Mouse (Mus musculus) embryonic facial prominence, embryonic 11.5 days (tissue): ENCODE results near the gene Polr3c. TPM values are rescaled to one million over a fixed set of nuclear protein-coding genes. Genes with fewer than 3 reads are reported as not detected.
A peak's percentile ranks its signal among the peaks of the same experiment; 100 is the strongest.

Experiments used
- ATAC-seq: fragments of 200-750 bp; cut with Nextera tagmentation; replicated peaks from 2 replicates; pipeline ENCODE4 v1.8.0; 2017; ENCODE audit warnings: low read depth; ENCODE audit not compliant: insufficient number of reproducible peaks, low FRiP score, low TSS enrichment
- DNase-seq: peaks from one replicate; pipeline ENCODE4 v3.0.0-alpha.2; 2015; ENCODE audit warnings: low spot score
- H3K27ac ChIP-seq: fragments of 300-500 bp; sonication (generic); replicated peaks from 2 replicates; pipeline ENCODE4 v1.5.1; 2014; ENCODE audit warnings: mild to moderate bottlenecking, low read depth, low read length, control low read depth
- H3K27me3 ChIP-seq: fragments of 300-500 bp; sonication (generic); 2 replicates; pipeline ENCODE4 v1.6.1; 2014; ENCODE audit warnings: mild to moderate bottlenecking, low read length, moderate library complexity, mixed read lengths; ENCODE audit not compliant: control insufficient read depth, insufficient read depth
- H3K36me3 ChIP-seq: fragments of 300-500 bp; sonication (generic); replicated peaks from 2 replicates; pipeline ENCODE4 v1.6.1; 2014; ENCODE audit warnings: low read depth, mild to moderate bottlenecking, low read length, moderate library complexity, mixed read lengths; ENCODE audit not compliant: control insufficient read depth, insufficient read depth
- H3K4me1 ChIP-seq: fragments of 300-500 bp; sonication (generic); 2 replicates; pipeline ENCODE4 v1.6.1; 2014; ENCODE audit warnings: low read length, mixed read lengths; ENCODE audit not compliant: control insufficient read depth, insufficient read depth
- H3K4me2 ChIP-seq: fragments of 300-500 bp; sonication (generic); 2 replicates; pipeline ENCODE4 v1.6.1; 2014; ENCODE audit warnings: low read depth, mild to moderate bottlenecking, control low read depth, low read length, moderate library complexity
- H3K4me3 ChIP-seq: fragments of 300-500 bp; sonication (generic); 2 replicates; pipeline ENCODE4 v1.5.1; 2014; ENCODE audit warnings: low read depth, low read length, control low read depth
- H3K9ac ChIP-seq: fragments of 300-500 bp; sonication (generic); replicated peaks from 2 replicates; pipeline ENCODE4 v1.6.1; 2014; ENCODE audit warnings: mild to moderate bottlenecking, control low read depth, low read length
- H3K9me3 ChIP-seq: fragments of 300-500 bp; sonication (generic); replicated peaks from 2 replicates; pipeline ENCODE4 v1.6.1; 2016; ENCODE audit warnings: mild to moderate bottlenecking, low read length, inconsistent platforms, mixed read lengths; ENCODE audit not compliant: control insufficient read depth
- WGBS: fragments of 180-500 bp; shearing (Covaris S2); extraction: QIAGEN DNeasy Blood & Tissue Kit; methylation state at CpG from one replicate; pipeline ENCODE4 v1.1.7; 2014; 5-methylcytosine and 5-hydroxymethylcytosine counted together
- polyA plus RNA-seq: library from polyadenylated mRNA; unstranded; fragments of >200 nt; fragmentation: Nextera tagmentation; extraction: Ambion mirVana; gene quantifications from 2 replicates; pipeline ENCODE4 v1.2.1, GENCODE M21; 2014

Gene Polr3c
- polyA plus RNA-seq, 1 experiment from 2014 or later, result 35.9 TPM

DNA sequence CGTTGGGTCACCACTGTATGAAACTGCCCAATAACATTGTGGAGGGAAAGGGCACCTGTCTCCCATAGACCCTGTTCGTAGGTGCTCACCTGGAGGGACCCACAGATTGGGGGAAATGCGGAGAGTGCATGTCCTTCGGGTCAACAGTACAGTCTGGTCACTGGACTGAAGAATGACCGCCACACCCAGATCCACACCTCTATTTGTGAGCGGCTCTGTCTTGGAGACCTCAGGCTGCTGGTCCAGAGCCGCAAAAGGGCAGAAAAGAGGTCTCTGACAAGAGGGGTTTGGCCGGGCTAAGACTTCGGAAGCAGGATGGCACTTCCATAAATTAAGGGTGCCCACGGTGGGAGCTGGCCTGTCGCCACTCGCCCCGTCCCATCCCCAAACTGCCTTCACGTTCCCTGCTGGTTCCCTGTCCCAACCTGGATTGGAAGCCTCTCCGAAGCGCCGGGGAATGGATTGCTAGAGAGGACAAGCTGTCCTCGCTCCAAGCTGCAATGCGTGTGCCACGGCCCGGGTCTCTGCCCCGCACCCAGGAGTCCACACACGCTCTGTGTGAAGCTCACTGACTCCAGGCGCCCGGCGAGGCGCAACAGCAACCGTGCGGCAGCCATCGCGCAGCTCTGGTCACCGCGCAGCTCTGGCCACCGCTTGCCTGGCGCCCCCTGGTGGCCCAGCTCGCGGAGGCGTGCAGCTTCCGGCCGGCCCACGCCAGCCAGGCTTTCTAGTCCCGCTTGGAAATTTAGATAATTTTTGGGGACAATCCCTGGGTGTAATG lies 19.3 kb downstream of the Polr3c start, which contains the start of gene Nudt17:
Nudt17 (minus strand) TSS at position 660 of the 781 bp plus-strand sequence.
- Histone ChIP-seq H3K36me3 (peaks cover 2% of the 10 kb centered on the region), H3K4me3 (peak within 1 kb of the TSS; percentile 41), H3K9ac (peak within 1 kb of the TSS; percentile 73), H3K9me3 (no peaks in the 10 kb centered on the region), H3K4me2 (peak within 1 kb of the TSS; percentile 93), H3K27ac (no peak within 1 kb of the TSS), H3K27me3 (no peaks in the 10 kb centered on the region; the same call in 1 of the 2 replicates), H3K4me1 (0 out of 2 replicates have a peak, but pooled peaks cover 2% of the 10 kb centered on the region)
- ATAC-seq (peak; percentile 71), DNase-seq (peak; percentile 86)
- WGBS, result 7% methylated on average over 42 of the region's 42 CpGs

GRCm38 (mm10) chr3:96706984-96707383 lies 20.4 kb downstream of the Polr3c start:
- Histone ChIP-seq H3K9me3 (no peaks in the 10 kb centered on the region), H3K4me1 (0 out of 2 replicates have a peak, but pooled peaks cover 2% of the 10 kb centered on the region), H3K36me3 (peaks cover 2% of the 10 kb centered on the region), H3K9ac (no peak overlapping the region), H3K27me3 (no peaks in the 10 kb centered on the region; the same call in 1 of the 2 replicates), H3K4me3 (no peak overlapping the region), H3K4me2 (no peak overlapping the region), H3K27ac (no peak overlapping the region)
- ATAC-seq, result no peak
- 81% methylated on average over 7 of the region's 7 CpGs for WGBS
- DNase-seq, result no peak

GRCm38 (mm10) chr3:96706217-96706616 lies 21.2 kb downstream of the Polr3c start:
- 93% methylated on average over 11 of the region's 11 CpGs for WGBS
- Histone ChIP-seq H3K36me3 (peaks cover 2% of the 10 kb centered on the region), H3K9ac (no peak overlapping the region), H3K4me1 (0 out of 2 replicates have a peak, but pooled peaks cover 2% of the 10 kb centered on the region), H3K27me3 (no peaks in the 10 kb centered on the region; the same call in 1 of the 2 replicates), H3K4me3 (no peak overlapping the region), H3K27ac (no peak overlapping the region), H3K9me3 (no peaks in the 10 kb centered on the region), H3K4me2 (no peak overlapping the region)
- ATAC-seq (no peak), DNase-seq (no peak)

DNA sequence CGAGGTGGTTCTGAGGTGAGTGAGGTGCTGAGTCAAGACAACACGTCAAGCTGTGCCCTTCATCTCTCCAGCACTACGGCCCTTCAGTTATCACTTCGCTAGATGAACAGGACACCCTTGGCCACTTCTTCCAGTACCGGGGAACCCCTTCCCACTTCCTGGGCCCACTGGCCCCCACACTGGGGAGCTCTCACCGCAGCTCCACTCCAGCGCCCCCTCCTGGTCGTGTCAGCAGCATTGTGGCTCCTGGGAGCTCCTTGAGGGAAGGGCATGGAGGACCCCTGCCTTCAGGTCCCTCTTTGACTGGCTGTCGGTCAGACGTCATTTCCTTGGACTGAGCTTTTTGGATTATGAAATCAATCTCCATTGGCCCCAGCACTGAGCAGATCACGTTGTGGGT lies 22.6 kb downstream of the Polr3c start:
- DNase-seq (no peak), ATAC-seq (no peak)
- Histone ChIP-seq H3K4me3 (no peak overlapping the region), H3K4me2 (no peak overlapping the region), H3K36me3 (no peaks in the 10 kb centered on the region; the same call in none of the 2 replicates), H3K9me3 (no peaks in the 10 kb centered on the region), H3K9ac (no peak overlapping the region), H3K27me3 (no peaks in the 10 kb centered on the region; the same call in 1 of the 2 replicates), H3K27ac (no peak overlapping the region), H3K4me1 (0 out of 2 replicates have a peak, but pooled peaks cover 2% of the 10 kb centered on the region)
- WGBS, result 69% methylated on average over 11 of the region's 11 CpGs

DNA sequence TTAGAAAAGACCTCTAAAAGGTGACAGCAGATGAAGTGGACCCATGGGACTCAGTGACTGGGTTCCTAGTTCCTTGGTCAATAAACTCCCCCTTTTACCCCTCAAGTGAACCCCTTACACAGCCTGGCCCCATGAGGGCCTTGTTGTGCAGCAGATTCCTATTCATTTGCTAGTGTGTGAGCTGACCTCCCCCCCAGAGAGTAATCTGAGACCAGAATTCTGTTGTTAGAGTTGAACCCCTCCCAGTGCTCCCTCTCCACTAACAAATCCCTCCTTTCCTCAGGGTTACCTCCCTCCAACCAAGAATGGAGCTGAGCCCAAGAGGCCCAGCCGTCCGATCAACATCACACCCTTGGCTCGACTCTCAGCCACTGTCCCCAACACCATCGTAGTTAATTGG lies 26.4 kb downstream of the Polr3c start:
- H3K27ac ChIP-seq, result no peak overlapping the region
- no peak for DNase-seq
- H3K27me3 ChIP-seq, result no peaks in the 10 kb centered on the region
- no peaks in the 10 kb centered on the region; the same call in none of the 2 replicates for H3K36me3 ChIP-seq
- no peak overlapping the region for H3K4me2 ChIP-seq
- H3K4me1 ChIP-seq, result no peaks in the 10 kb centered on the region
- H3K9ac ChIP-seq, result no peak overlapping the region
- no peak overlapping the region for H3K4me3 ChIP-seq
- H3K9me3 ChIP-seq, result no peaks in the 10 kb centered on the region
- ATAC-seq, result no peak
- 80% methylated on average over 4 of the region's 4 CpGs for WGBS

DNA sequence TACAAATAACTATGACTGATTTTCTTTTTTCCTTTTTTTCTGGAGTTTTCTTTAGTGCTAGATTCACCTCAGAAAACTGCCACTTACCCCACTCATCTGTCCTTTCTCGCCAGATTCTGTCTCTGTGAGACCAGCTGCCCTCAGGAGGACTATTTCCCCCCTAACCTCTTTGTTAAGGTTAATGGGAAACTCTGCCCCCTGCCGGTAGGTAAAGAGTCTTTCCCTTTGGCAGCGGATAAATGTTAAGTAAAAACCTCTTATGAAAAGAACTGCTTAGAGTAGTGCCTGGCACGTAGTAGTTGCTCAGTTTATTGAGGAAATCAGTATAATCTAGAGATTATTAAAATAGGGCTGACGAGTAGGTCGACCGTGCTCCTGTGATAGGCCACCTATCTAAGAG lies 27.1 kb downstream of the Polr3c start:
- H3K4me1 ChIP-seq, result no peaks in the 10 kb centered on the region
- no peak overlapping the region for H3K4me3 ChIP-seq
- H3K36me3 ChIP-seq, result no peaks in the 10 kb centered on the region; the same call in none of the 2 replicates
- no peaks in the 10 kb centered on the region for H3K9me3 ChIP-seq
- WGBS, result 55% methylated on average over 7 of the region's 7 CpGs
- no peaks in the 10 kb centered on the region for H3K27me3 ChIP-seq
- no peak overlapping the region for H3K27ac ChIP-seq
- ATAC-seq (no peak), DNase-seq (peak; percentile 66)
- H3K9ac ChIP-seq, result no peak overlapping the region
- no peak overlapping the region for H3K4me2 ChIP-seq

GRCm38 (mm10) chr3:96698993-96699690 lies 28.3 kb downstream of the Polr3c start:
- no peak overlapping the region for H3K4me2 ChIP-seq
- no peaks in the 10 kb centered on the region; the same call in none of the 2 replicates for H3K36me3 ChIP-seq
- no peaks in the 10 kb centered on the region for H3K4me1 ChIP-seq
- H3K9me3 ChIP-seq, result no peaks in the 10 kb centered on the region
- H3K4me3 ChIP-seq, result no peak overlapping the region
- WGBS, result 53% methylated on average over 19 of the region's 19 CpGs
- no peak for ATAC-seq
- H3K9ac ChIP-seq, result no peak overlapping the region
- no peak overlapping the region for H3K27ac ChIP-seq
- no peaks in the 10 kb centered on the region for H3K27me3 ChIP-seq
- DNase-seq, result no peak
